Mouse (Mus musculus) liver, embryonic 11.5 days (tissue): ENCODE data around the gene Iffo1. TPM values are rescaled to one million over a fixed set of nuclear protein-coding genes. Genes with fewer than 3 reads are reported as not detected.

Source experiments
- ATAC-seq: fragments of 200-750 bp; cut with Nextera tagmentation; replicated peaks from 2 replicates; pipeline ENCODE4 v1.8.0; 2017; ENCODE audit warnings: moderate number of reproducible peaks, mild to moderate bottlenecking, moderate TSS enrichment, moderate library complexity; ENCODE audit not compliant: low FRiP score
- DNase-seq: peaks from one replicate; pipeline ENCODE4 v3.0.0-alpha.2; 2017; ENCODE audit warnings: low spot score
- H3K27ac ChIP-seq: fragments of 300-500 bp; sonication (generic); 2 replicates; pipeline ENCODE4 v1.5.1; 2014; ENCODE audit warnings: mild to moderate bottlenecking, low read depth, low read length, control low read depth
- H3K27me3 ChIP-seq: fragments of 300-500 bp; sonication (generic); replicated peaks from 2 replicates; pipeline ENCODE4 v1.6.1; 2014; ENCODE audit warnings: low read length, mixed read lengths; ENCODE audit not compliant: control insufficient read depth, insufficient read depth
- H3K36me3 ChIP-seq: fragments of 300-500 bp; sonication (generic); 2 replicates; pipeline ENCODE4 v1.6.1; 2014; ENCODE audit warnings: mild to moderate bottlenecking, low read length, moderate library complexity, mixed read lengths; ENCODE audit not compliant: control insufficient read depth, insufficient read depth
- H3K4me1 ChIP-seq: fragments of 300-500 bp; sonication (generic); replicated peaks from 2 replicates; pipeline ENCODE4 v1.6.1; 2014; ENCODE audit warnings: low read length, mixed read lengths; ENCODE audit not compliant: control insufficient read depth, insufficient read depth
- H3K4me2 ChIP-seq: fragments of 300-500 bp; sonication (generic); 2 replicates; pipeline ENCODE4 v1.6.1; 2014; ENCODE audit warnings: mild to moderate bottlenecking, control low read depth, moderate library complexity
- H3K4me3 ChIP-seq: fragments of 300-500 bp; sonication (generic); 2 replicates; pipeline ENCODE4 v1.5.1; 2014; ENCODE audit warnings: low read depth, low read length, control low read depth
- H3K9ac ChIP-seq: fragments of 300-500 bp; sonication (generic); 2 replicates; pipeline ENCODE4 v1.6.1; 2014; ENCODE audit warnings: low read depth, low read length, control low read depth
- H3K9me3 ChIP-seq: fragments of 300-500 bp; sonication (generic); 2 replicates; pipeline ENCODE4 v1.6.1; 2016; ENCODE audit warnings: low read length, inconsistent platforms, mixed read lengths; ENCODE audit not compliant: control insufficient read depth
- WGBS: fragments of 180-500 bp; shearing (Covaris S2); extraction: QIAGEN DNeasy Blood & Tissue Kit; methylation state at CpG from one replicate; pipeline ENCODE4 v1.1.7; 2014; 5-methylcytosine and 5-hydroxymethylcytosine counted together
- polyA plus RNA-seq: library from polyadenylated mRNA; unstranded; fragments of >200 nt; fragmentation: Nextera tagmentation; extraction: Ambion mirVana; gene quantifications from 2 replicates; pipeline ENCODE4 v1.2.1, GENCODE M21; 2014

Iffo1 gene
- polyA plus RNA-seq, result 7.7 and 9.9 TPM in 2 replicates

DNA sequence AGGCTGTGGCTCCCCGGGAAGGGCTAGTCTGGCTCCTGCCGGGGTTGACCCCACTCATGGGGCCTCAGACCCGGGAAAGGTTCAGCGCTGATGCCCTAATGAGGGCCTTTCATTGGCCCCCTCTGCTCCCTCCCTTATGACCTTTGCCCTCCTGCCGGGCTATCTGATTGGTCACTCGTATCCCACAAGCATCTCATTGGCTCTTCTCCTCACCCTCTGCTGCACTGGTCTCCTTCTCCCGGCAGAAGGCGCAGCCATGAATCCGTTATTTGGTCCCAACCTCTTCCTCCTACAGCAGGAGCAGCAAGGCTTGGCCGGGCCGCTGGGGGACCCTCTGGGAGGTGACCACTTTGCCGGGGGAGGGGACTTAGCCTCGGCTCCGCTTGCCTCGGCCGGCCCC lies at the start of gene Iffo1:
Iffo1 (plus strand) TSS at position 241 of the 400 bp plus-strand sequence.
- Histone ChIP-seq H3K27ac (peak within 1 kb of the TSS; percentile 73), H3K9me3 (no peaks in the 10 kb centered on the region), H3K4me1 (peaks cover 43% of the 10 kb centered on the region), H3K9ac (peak within 1 kb of the TSS; percentile 78), H3K4me3 (peak within 1 kb of the TSS; percentile 78), H3K27me3 (no peaks in the 10 kb centered on the region), H3K36me3 (peaks cover 35% of the 10 kb centered on the region), H3K4me2 (peak within 1 kb of the TSS; percentile 98)
- ATAC-seq, result peak; percentile 92
- DNase-seq, result peak; percentile 84
- under 1% methylated on average over 16 of the region's 16 CpGs for WGBS

DNA sequence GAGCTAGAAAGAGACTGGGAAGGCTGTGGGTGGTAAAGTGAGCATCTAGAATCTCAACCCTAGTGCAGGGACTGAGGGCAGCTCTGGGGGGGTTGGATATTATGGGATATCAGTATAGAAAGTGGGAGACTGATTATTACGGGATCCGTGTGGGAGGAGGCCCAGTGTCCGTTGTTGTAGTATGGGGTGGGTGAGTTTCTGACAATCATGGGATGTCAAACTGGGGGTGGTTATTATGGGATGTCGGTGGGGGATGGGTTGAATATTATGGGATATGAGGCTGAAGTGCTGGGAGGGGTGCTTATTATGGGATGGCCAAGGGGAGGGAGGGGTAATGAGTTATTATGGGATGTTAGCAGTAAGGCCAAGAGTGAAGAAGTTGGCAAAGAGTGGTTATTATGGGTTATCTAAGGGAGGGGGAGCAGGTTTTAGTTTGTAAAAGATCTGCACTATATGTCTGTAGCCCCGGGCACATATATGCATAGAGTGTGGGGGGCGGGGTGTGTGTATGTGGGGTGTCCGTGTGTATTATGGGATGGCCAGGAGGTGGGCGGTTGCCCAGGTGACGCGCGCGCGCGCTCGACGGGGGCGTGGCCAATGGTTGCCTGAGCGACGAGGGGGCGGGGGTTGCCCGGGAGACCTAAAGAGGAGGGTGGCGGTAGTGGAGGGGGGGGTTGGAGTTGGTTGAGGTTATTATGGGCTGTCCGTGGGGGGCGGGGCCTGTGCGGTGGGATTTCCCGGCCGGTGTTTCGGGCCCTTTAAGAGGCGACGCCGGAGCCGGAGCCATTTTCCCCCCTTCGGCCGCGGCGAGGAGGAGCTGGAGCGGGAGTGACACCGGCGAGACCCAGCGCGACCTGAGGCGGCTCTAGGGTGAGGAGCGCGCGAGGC lies 49.4 kb upstream of the Iffo1 start, which contains the start of gene Chd4:
Chd4 (plus strand) TSS at position 591 of the 888 bp plus-strand sequence.
- no peaks in the 10 kb centered on the region for H3K27me3 ChIP-seq
- WGBS, result 2% methylated on average over 41 of the region's 45 CpGs
- peak; percentile 90 for DNase-seq

DNA sequence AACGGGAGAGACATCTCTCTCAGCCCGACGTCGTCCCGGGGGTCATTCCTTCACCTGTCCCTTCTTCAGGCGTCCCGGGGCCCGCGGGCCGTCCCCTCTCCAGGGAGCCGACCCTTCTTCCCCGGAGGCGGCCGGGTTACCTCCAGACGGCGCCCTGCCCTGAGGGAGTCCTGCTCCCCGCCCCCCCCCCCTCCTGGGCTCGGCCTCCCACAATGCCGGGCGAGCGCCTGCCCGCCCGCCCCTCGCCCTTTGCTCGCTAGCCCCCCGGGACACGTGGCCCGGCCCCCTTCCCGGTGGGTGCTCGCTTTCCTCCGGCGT lies 48.8 kb upstream of the Iffo1 start:
- no peak for DNase-seq
- peaks cover 31% of the 10 kb centered on the region for H3K4me1 ChIP-seq
- 0% methylated on average over 10 of the region's 32 CpGs for WGBS
- H3K27me3 ChIP-seq, result no peaks in the 10 kb centered on the region
- ATAC-seq, result peak; percentile 55
- H3K9ac ChIP-seq, result peak overlapping the region; percentile 94
- no peaks in the 10 kb centered on the region for H3K9me3 ChIP-seq
- peak overlapping the region; percentile 80 for H3K4me2 ChIP-seq
- peak overlapping the region; percentile 98 for H3K4me3 ChIP-seq
- peak overlapping the region; percentile 98 for H3K27ac ChIP-seq
- H3K36me3 ChIP-seq, result peaks cover 12% of the 10 kb centered on the region

More for the DNA sequence above, 49.4 kb upstream of the Iffo1 start, which contains the start of gene Chd4:
- H3K9me3 ChIP-seq, result no peaks in the 10 kb centered on the region
- peak within 1 kb of the TSS; percentile 80 for H3K4me2 ChIP-seq
- peak within 1 kb of the TSS; percentile 98 for H3K4me3 ChIP-seq
- peak; percentile 79 for ATAC-seq
- H3K9ac ChIP-seq, result peak within 1 kb of the TSS; percentile 94
- peaks cover 7% of the 10 kb centered on the region for H3K36me3 ChIP-seq
- H3K4me1 ChIP-seq, result peaks cover 35% of the 10 kb centered on the region
- H3K27ac ChIP-seq, result peak within 1 kb of the TSS; percentile 98

DNA sequence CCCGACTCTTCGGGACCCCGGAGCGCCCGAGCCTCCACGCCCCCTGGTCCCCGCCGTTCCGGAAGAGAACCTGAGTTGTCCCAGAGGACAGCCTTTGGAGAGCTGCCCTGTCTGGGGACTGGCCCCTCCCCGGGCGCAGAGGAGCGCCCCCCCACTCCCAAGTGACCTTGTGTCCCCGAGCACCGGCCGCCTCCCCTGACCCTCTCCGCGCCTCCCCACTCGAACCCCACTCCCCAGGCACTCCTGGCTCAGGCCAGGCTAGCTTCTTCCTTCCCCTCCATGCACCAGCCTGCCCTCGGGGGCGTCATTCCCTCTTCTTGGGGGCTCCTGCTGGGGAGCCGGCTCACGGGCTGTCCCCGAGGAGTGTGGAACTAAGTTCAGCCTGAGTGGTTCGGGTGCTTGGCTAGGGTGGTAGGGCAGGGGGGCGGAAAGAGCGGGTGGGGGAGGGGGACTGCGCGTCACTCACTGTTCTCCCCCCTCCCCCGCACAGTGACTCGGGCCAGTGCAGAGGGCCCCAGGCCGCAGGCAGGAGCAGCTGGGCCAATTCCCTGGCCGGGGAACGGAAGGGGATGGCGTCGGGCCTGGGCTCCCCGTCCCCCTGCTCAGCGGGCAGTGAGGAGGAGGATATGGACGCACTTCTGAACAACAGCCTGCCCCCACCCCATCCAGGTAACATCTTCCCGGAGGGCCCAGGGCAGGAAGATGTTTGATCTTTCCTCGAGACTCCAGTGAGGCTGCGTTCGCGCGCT lies 48.3 kb upstream of the Iffo1 start:
- Histone ChIP-seq H3K9ac (peak overlapping the region; percentile 94), H3K9me3 (no peaks in the 10 kb centered on the region), H3K4me1 (peaks cover 31% of the 10 kb centered on the region), H3K27ac (peak overlapping the region; percentile 98), H3K36me3 (peaks cover 16% of the 10 kb centered on the region), H3K27me3 (no peaks in the 10 kb centered on the region), H3K4me3 (peak overlapping the region; percentile 98), H3K4me2 (peak overlapping the region; percentile 80)
- WGBS, result under 1% methylated on average over 43 of the region's 44 CpGs
- DNase-seq, result peak; percentile 66
- ATAC-seq, result peak; percentile 42

DNA sequence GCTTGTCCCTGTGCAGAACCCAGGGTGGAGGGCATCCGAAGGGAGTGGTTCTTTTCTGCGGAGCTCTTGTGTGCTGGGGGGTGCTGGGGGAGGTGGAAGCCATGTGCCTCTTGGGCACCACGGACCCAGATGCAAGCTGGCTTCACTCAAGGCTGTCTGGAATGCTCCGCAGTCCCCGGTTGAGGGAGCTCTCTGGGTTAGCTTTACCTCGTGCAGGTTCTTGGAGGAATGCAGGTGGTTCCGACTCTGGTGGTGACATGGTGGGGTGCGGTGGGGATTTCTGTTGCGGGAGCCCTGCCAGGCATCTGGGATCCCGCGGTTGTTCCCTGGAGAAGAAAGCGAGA lies 47.7 kb upstream of the Iffo1 start:
- Histone ChIP-seq H3K4me1 (peaks cover 31% of the 10 kb centered on the region), H3K36me3 (peaks cover 22% of the 10 kb centered on the region), H3K9ac (peak overlapping the region; percentile 94), H3K27me3 (no peaks in the 10 kb centered on the region), H3K4me2 (peak overlapping the region; percentile 80), H3K9me3 (no peaks in the 10 kb centered on the region), H3K27ac (peak overlapping the region; percentile 98), H3K4me3 (peak overlapping the region; percentile 98)
- DNase-seq, result no peak
- ATAC-seq, result peak; percentile 12; the same call in 1 of the 2 replicates
- WGBS, result 1% methylated on average over 12 of the region's 12 CpGs

DNA sequence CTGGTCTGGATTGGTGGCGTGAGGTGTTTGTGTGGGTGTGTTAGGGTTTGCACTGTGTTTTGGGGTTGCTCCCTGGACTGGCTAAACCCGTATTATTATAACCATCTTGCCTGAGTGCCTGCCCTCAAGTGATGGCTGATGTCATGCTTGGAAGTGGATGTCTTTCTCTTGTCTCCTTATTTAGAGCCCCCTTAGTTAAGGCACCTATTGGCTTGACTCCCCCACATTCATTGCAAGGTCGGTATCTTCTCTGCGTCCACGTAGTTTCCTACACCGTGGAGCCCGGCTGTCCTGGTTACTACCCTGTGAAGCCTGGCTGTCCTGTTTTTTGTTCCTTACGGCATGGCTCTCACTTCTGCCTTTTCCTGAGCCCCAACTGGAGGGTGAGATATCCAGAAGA lies 47.1 kb upstream of the Iffo1 start:
- Histone ChIP-seq H3K4me2 (peak overlapping the region; percentile 80), H3K9ac (peak overlapping the region; percentile 94), H3K27me3 (no peaks in the 10 kb centered on the region), H3K27ac (0 out of 2 replicates have a peak overlapping the region, but pooled peaks have one; percentile 6), H3K36me3 (peaks cover 28% of the 10 kb centered on the region), H3K4me3 (peak overlapping the region; percentile 98), H3K9me3 (no peaks in the 10 kb centered on the region), H3K4me1 (peaks cover 31% of the 10 kb centered on the region)
- ATAC-seq, result no peak
- 55% methylated on average over 8 of the region's 8 CpGs for WGBS
- DNase-seq, result no peak

DNA sequence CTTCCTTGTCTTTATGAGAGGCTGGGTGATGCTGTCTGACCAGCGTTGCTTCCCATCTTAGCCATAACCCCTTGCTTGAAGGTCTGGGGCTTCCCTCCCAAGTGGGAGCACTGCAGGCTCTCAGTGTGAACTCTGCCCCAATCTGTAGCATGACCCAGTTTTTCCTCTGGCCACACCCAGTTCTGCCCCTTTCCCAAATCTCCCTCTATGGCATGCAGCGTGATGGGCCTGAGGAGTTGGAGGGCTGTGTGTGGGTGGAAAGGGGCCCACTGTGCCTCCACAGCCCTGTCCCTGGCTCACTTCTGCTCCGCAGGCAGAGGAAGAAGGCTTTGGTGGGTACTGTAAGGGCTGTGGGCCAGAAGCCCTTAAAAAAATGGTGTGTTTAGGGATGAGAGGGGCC lies 46.5 kb upstream of the Iffo1 start:
- peak overlapping the region; percentile 94 for H3K9ac ChIP-seq
- ATAC-seq, result no peak
- H3K4me3 ChIP-seq, result peak overlapping the region; percentile 98
- H3K36me3 ChIP-seq, result peaks cover 31% of the 10 kb centered on the region
- H3K9me3 ChIP-seq, result no peaks in the 10 kb centered on the region
- H3K27me3 ChIP-seq, result no peaks in the 10 kb centered on the region
- 67% methylated on average over 3 of the region's 3 CpGs for whole genome bisulfite sequencing
- peaks cover 31% of the 10 kb centered on the region for H3K4me1 ChIP-seq
- DNase-seq, result no peak
- peak overlapping the region; percentile 80 for H3K4me2 ChIP-seq
- H3K27ac ChIP-seq, result no peak overlapping the region

DNA sequence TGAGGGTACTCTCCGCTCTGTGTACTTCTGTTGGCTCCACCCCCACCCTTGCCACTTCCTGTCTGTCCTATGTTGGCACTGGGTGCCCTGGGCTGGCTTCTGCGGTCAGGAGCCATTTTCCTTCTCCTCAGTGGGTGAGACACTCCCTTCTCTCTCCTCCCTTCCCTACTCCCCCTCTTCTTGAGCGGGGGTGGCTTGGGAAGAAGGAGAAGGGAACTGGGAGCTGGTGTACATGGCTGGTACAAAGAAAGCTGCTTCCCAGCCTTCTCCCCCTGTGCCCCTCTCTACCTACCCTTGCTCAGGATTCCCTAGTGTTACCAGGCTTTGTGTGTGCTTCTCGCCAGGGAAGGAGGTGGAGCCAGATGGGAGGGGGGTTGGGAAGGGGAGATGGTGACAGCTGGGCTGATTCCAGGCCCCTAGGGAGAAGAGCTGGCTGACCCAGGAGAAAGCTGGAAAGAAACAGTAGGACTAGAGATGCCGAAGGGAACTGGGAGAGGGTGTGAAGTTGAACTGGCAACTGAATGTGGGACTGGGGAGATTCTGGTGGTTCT lies 45.5 kb upstream of the Iffo1 start:
- H3K27me3 ChIP-seq, result no peaks in the 10 kb centered on the region
- no peak for ATAC-seq
- H3K27ac ChIP-seq, result no peak overlapping the region
- H3K36me3 ChIP-seq, result peaks cover 35% of the 10 kb centered on the region
- H3K4me1 ChIP-seq, result peaks cover 31% of the 10 kb centered on the region
- H3K9me3 ChIP-seq, result no peaks in the 10 kb centered on the region
- peak overlapping the region; percentile 80 for H3K4me2 ChIP-seq
- peak overlapping the region; percentile 98; the same call in 1 of the 2 replicates for H3K4me3 ChIP-seq
- 70% methylated on average over 5 of the region's 5 CpGs for WGBS
- DNase-seq, result no peak
- no peak overlapping the region for H3K9ac ChIP-seq
